Mouse (Mus musculus): ENCODE results near the gene Icam5. TPM values are rescaled to one million over a fixed set of nuclear protein-coding genes. Genes with fewer than 3 reads are reported as not detected.
A peak's percentile ranks its signal among the peaks of the same experiment; 100 is the strongest.

The Icam5 gene
- total and polyA plus RNA-seq, 2 experiments from 2014 or later, result 4.1 to 7.7 TPM

DNA sequence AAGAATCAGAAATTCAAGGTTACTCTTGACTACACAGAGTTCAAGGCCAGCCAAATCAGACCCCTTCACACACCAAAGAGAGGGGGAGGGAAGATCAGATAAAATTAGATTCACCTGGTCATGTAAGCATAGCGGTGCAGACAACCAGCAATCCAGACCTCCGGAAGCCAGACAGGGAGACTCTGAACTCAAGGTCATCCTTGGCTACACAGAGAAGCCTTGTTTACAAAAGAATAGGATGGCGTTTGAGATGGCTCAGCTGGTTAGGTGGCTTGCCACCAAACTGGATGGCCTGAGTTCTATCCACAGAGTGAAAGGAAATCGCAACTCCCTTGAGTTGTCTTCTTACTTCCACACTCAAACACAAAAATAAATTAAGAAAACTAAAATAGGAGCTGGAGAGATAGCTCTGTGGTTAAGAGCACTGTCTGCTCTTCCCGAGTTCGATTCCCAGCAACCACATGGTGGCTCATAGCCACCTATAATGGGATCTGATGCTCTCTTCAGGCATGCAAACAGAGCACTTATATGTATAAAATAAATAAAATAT is 30.1 kb upstream of the Icam5 start:
- H3K4me1 ChIP-seq (ENCODE audit: insufficient read depth, low read length), result no peaks in the 10 kb centered on the region
- no peak for DNase-seq (ENCODE audit: low spot score)
- H3K36me3 ChIP-seq (ENCODE audit: insufficient read depth, low read length), result peaks cover 14% of the 10 kb centered on the region
- no peak overlapping the region for H3K9ac ChIP-seq (replicated peaks; ENCODE audit: low read length, poor library complexity, severe bottlenecking)
- ATAC-seq (ENCODE audit: low FRiP score), result no peak
- no peaks in the 10 kb centered on the region for H3K9me3 ChIP-seq (ENCODE audit: low read length)
- no peak overlapping the region for H3K27ac ChIP-seq (ENCODE audit: low read depth, low read length)
- 74% methylated on average over 6 of the region's 6 CpGs for WGBS
- H3K4me3 ChIP-seq (ENCODE audit: low read depth, low read length), result peak overlapping the region; percentile 79; the same call in 1 of the 2 replicates
- H3K4me2 ChIP-seq (ENCODE audit: low read depth, low read length, poor library complexity, severe bottlenecking), result no peak overlapping the region; the same call in 1 of the 2 replicates
- no peaks in the 10 kb centered on the region for H3K27me3 ChIP-seq (ENCODE audit: insufficient read depth, low read length)
- no peak for TF ChIP-seq CTCF (IDR thresholded peaks at IDR 0.05)

DNA sequence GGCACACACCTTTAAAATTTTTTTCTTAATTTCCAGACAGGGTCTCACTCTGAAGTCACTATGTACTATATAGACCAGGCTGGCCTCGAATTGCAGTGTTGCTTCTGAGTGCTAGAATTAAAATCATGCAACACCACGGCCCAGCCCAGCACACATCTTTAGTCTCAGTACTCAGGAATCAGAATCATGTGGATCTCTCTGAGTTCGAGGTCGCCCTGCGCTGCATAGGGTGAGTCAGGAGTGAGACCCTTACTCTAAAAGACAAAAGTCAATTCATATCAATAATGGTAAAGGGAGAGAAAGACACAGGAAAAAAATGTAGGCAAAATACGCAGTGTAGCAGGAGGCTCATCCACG is 29.6 kb upstream of the Icam5 start:
- peak overlapping the region; percentile 79 for H3K4me3 ChIP-seq (ENCODE audit: low read depth, low read length)
- no peaks in the 10 kb centered on the region for H3K9me3 ChIP-seq (ENCODE audit: low read length)
- DNase-seq (ENCODE audit: low spot score) (no peak), ATAC-seq (ENCODE audit: low FRiP score) (peak; percentile 36)
- H3K27me3 ChIP-seq (ENCODE audit: insufficient read depth, low read length), result no peaks in the 10 kb centered on the region
- no peaks in the 10 kb centered on the region for H3K4me1 ChIP-seq (ENCODE audit: insufficient read depth, low read length)
- no peak for TF ChIP-seq CTCF (IDR thresholded peaks at IDR 0.05)
- peaks cover 18% of the 10 kb centered on the region for H3K36me3 ChIP-seq (ENCODE audit: insufficient read depth, low read length)
- WGBS, result 11% methylated on average over 7 of the region's 7 CpGs
- peak overlapping the region; percentile 78 for H3K27ac ChIP-seq (ENCODE audit: low read depth, low read length)
- peak overlapping the region; percentile 77 for H3K4me2 ChIP-seq (ENCODE audit: low read depth, low read length, poor library complexity, severe bottlenecking)
- H3K9ac ChIP-seq (replicated peaks; ENCODE audit: low read length, poor library complexity, severe bottlenecking), result peak overlapping the region; percentile 77

DNA sequence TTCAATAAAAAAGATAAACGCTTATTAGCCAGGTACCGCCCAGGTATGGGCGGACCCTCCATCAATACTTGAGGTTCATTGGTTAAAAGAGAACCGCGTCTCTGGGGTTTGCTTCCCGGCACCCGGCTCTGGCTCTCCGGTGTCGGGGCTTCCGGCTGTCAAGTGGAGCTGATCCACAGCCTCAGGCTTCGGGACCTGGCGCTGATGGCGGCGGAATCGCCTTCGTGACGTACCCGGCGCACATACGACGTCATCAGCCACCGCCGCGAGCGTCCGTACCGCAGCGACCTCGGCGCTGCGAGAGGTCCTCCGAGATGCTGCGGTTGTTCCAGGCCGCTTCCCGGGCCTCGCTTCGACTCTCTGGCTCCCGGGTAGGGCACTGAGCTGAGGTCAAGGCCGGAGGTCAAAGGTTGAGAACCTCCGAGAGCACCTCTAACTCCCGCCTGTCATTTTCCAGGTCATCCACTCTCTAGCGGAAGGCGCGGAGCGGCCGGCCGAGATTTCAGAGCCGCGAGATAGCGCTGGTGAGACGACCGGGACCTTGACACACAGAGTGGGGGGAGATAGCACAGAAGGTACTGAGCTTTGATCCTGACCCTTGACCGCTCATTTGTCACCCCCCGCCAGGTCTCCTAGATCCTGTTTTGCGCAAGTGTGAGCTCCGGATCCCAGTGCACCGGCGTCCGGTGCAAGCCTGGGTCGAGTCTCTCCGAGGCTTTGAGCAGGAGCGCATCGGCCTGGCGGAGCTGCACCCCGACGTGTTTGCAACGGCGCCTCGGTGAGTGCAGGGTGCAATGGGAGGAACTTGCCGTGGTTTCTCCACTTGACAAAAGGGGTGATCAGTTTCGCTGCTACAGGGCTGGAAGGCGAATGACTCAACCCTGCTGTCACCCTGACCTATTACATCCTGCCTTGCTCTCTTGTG is 29.0 kb upstream of the Icam5 start, which contains the start of gene Mrpl4:
Gene Mrpl4 (plus strand): TSS at position 112 of the 925 bp plus-strand sequence.
- under 1% methylated on average over 72 of the region's 72 CpGs for WGBS
- Histone ChIP-seq H3K4me2 (ENCODE audit: low read depth, low read length, poor library complexity, severe bottlenecking) (peak within 1 kb of the TSS; percentile 77), H3K36me3 (ENCODE audit: insufficient read depth, low read length) (peaks cover 25% of the 10 kb centered on the region), H3K27me3 (ENCODE audit: insufficient read depth, low read length) (no peaks in the 10 kb centered on the region), H3K9me3 (ENCODE audit: low read length) (no peaks in the 10 kb centered on the region), H3K4me3 (ENCODE audit: low read depth, low read length) (peak within 1 kb of the TSS; percentile 79), H3K4me1 (ENCODE audit: insufficient read depth, low read length) (no peaks in the 10 kb centered on the region), H3K9ac (replicated peaks; ENCODE audit: low read length, poor library complexity, severe bottlenecking) (peak within 1 kb of the TSS; percentile 77), H3K27ac (ENCODE audit: low read depth, low read length) (peak within 1 kb of the TSS; percentile 78)
- ATAC-seq (ENCODE audit: low FRiP score), result peak; percentile 88
- TF ChIP-seq CTCF (IDR thresholded peaks at IDR 0.05), result peak; percentile 9
- peak; percentile 92 for DNase-seq (ENCODE audit: low spot score)

DNA sequence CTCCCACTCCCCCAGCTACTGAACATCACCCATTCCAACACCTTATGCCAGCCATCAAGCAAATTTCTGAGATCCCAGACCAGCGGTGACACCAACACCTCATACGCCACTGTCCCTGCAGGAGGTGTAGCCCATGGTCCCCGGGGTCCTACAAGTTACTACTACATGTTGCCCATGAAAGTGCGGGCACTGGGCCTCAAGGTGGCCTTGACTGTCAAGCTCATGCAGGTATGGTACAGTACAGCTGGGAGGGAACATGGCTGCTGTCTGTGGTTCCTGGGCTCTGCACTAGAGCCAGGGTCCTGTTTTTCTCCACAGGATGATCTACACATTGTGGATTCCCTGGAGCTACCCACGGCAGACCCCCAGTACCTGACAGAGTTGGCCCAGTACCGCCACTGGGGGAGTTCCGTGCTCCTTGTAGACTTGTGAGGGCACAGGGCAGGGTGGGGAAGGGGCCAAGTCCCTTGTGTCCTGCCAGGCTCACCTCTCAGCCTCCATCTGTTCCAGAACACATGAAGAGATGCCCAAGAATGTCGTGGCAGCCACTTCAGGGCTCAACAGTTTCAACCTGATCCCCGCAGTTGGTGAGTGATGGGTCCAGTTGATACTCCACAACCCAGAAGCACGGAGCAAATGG is 24.4 kb upstream of the Icam5 start:
- H3K36me3 ChIP-seq (ENCODE audit: insufficient read depth, low read length), result peaks cover 35% of the 10 kb centered on the region
- H3K9me3 ChIP-seq (ENCODE audit: low read length), result no peaks in the 10 kb centered on the region
- no peak overlapping the region for H3K9ac ChIP-seq (replicated peaks; ENCODE audit: low read length, poor library complexity, severe bottlenecking)
- H3K4me1 ChIP-seq (ENCODE audit: insufficient read depth, low read length), result no peaks in the 10 kb centered on the region
- H3K4me2 ChIP-seq (ENCODE audit: low read depth, low read length, poor library complexity, severe bottlenecking), result no peak overlapping the region
- no peak overlapping the region for H3K27ac ChIP-seq (ENCODE audit: low read depth, low read length)
- 94% methylated on average over 10 of the region's 10 CpGs for WGBS
- no peak for TF ChIP-seq CTCF (IDR thresholded peaks at IDR 0.05)
- H3K27me3 ChIP-seq (ENCODE audit: insufficient read depth, low read length), result 0 out of 2 replicates have a peak, but pooled peaks cover 3% of the 10 kb centered on the region
- H3K4me3 ChIP-seq (ENCODE audit: low read depth, low read length), result no peak overlapping the region
- ATAC-seq (ENCODE audit: low FRiP score), result no peak
- no peak for DNase-seq (ENCODE audit: low spot score)

DNA sequence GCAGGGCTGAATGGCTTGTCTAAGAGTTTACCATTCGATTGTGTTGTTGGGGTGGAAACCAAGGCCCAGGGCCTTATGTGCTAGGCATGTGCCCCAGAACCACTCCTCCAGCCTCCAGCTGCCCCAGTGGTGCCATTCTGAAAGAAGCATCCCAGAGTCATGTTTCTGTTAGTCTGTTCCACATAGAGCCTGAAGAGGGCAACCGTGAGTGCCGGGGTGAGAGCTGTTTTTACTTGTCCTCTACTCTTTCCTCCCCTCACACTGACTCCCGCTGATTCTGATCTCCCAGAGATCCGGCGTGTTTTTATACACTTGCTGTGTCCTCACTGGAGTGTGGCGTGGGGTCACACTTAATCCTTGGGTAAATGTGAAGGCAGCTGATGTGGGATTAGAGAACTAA is 23.9 kb upstream of the Icam5 start:
- no peak overlapping the region for H3K4me2 ChIP-seq (ENCODE audit: low read depth, low read length, poor library complexity, severe bottlenecking)
- ATAC-seq (ENCODE audit: low FRiP score) (no peak), DNase-seq (ENCODE audit: low spot score) (no peak)
- 0 out of 2 replicates have a peak, but pooled peaks cover 3% of the 10 kb centered on the region for H3K27me3 ChIP-seq (ENCODE audit: insufficient read depth, low read length)
- no peaks in the 10 kb centered on the region for H3K4me1 ChIP-seq (ENCODE audit: insufficient read depth, low read length)
- no peak overlapping the region for H3K9ac ChIP-seq (replicated peaks; ENCODE audit: low read length, poor library complexity, severe bottlenecking)
- TF ChIP-seq CTCF (IDR thresholded peaks at IDR 0.05), result 0 out of 2 replicates have a peak, but pooled peaks have one; percentile 1
- WGBS, result 80% methylated on average over 7 of the region's 7 CpGs
- H3K9me3 ChIP-seq (ENCODE audit: low read length), result no peaks in the 10 kb centered on the region
- H3K36me3 ChIP-seq (ENCODE audit: insufficient read depth, low read length), result peaks cover 35% of the 10 kb centered on the region
- H3K4me3 ChIP-seq (ENCODE audit: low read depth, low read length), result no peak overlapping the region
- H3K27ac ChIP-seq (ENCODE audit: low read depth, low read length), result no peak overlapping the region
